Comparison of ENCODE assay signal across 13 mouse cellular contexts in the genomic region with DNA sequence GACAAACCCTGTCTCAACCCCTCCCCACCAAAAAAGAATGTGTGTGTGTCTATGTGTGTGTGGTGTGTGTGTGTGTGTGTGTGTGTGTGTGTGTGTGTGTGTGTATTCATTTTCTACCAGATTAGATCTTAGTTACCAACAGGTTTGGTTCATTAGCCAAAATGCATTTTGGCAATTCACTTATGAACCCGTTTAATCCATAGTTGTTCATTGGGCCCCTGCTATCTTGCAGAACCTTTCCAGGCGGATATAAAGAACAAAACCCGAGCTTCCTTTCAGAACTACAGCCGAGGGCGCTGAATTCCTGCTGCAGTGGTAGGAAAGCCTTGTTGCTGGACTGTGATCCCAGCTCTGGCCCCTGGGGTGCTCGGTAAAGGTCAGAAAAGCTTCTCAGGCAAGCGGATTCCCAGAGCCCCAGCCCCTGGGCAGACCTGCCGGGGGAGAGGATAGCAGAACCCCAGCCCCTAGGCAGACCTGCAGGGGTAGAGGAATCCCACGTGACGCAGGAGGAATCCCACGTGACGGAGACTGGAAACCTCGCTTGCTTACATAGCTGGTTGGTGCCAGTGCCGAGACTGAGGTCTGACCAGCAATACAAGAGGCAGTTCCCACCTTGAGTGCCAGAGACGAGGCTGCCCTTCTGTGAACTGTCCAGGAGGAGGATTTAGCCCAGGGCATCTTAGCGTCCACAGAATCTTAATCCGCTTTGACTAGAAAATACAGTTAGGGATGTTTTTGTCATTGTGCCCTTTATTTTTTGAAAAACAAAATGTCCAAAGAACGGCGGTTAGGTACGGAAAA. TPM values are rescaled to one million over a fixed set of nuclear protein-coding genes. Genes with fewer than 3 reads are reported as not detected.
DNase-seq lines count a peak whose midpoint lies in the region; ATAC-seq and TF ChIP-seq lines count a peak whose summit lies in the region.
"Had no signal": no experiment of that assay in that cellular context is flagged by ENCODE, and none has a peak within 500 bp of the region (broad histone marks: within the 10 kb centered on the region; RNA-seq: fewer than 3 reads in every experiment).

No protein-coding gene starts in this region.

- no peak for DNase-seq in kidney, adult 2 months
- no peak for DNase-seq in kidney, adult 8-10 months
- DNase-seq in heart, postnatal 14 days: peak; percentile 10 to 16
- peak; percentile 38 for DNase-seq in retina, postnatal 1 day
- DNase-seq in layer of hippocampus, postnatal 25 days (ENCODE audit: extremely low spot score in 1 of 2, low spot score in 1 of 2): no peak
- DNase-seq in lung, postnatal 36 days: no peak
- DNase-seq in gastrocnemius, postnatal 36 days: no peak
- DNase-seq: cerebellum, adult 11 months had no signal

- H3K27ac ChIP-seq in kidney, adult 2 months (ENCODE audit: insufficient read depth, low read depth, low read length): peak overlapping the region; percentile 19
- no peak overlapping the region for H3K27ac ChIP-seq in forebrain, embryonic 13.5 days
- H3K27ac ChIP-seq: limb, embryonic 15.5 days; stomach, postnatal 0 days had no signal

- H3K4me2 ChIP-seq in forebrain, embryonic 13.5 days: peak overlapping the region; percentile 32
- H3K4me2 ChIP-seq: limb, embryonic 15.5 days had no signal

- TF ChIP-seq POLR2A in kidney, adult 2 months (IDR thresholded peaks at IDR 0.05; ENCODE audit: low read depth, low read length): no peak

- H3K36me3 ChIP-seq in kidney, adult 2 months (ENCODE audit: control insufficient read depth, insufficient read depth, low read length): no peaks in the 10 kb centered on the region
- H3K36me3 ChIP-seq in forebrain, embryonic 13.5 days (ENCODE audit: poor library complexity, severe bottlenecking): no peaks in the 10 kb centered on the region
- H3K36me3 ChIP-seq: limb, embryonic 15.5 days had no signal

- H3K27me3 ChIP-seq in kidney, adult 2 months (replicated peaks; ENCODE audit: control insufficient read depth, insufficient read depth, low read length): no peaks in the 10 kb centered on the region
- H3K27me3 ChIP-seq in forebrain, embryonic 13.5 days: 0 out of 2 replicates have a peak, but pooled peaks cover 3% of the 10 kb centered on the region
- H3K27me3 ChIP-seq: limb, embryonic 15.5 days had no signal

- WGBS in kidney, adult 2 months: 77% methylated on average over 20 of the region's 20 CpGs
- 47% methylated on average over 20 of the region's 20 CpGs for WGBS in forebrain, embryonic 13.5 days

- no peak for TF ChIP-seq CTCF in kidney, adult 2 months (conservative IDR thresholded peaks at IDR 0.05; ENCODE audit: insufficient read depth, insufficient read length, low read depth, low read length)

- intact Hi-C loops in heart, postnatal 14 days (cut with DNase I): no loop called here
- intact Hi-C loops in gastrocnemius, postnatal 36 days (cut with DNase I): no loop called here

- 0 out of 2 replicates have a peak, but pooled peaks cover 2% of the 10 kb centered on the region for H3K4me1 ChIP-seq in kidney, adult 2 months (ENCODE audit: control insufficient read depth, insufficient read depth, low read length)
- peaks cover 6% of the 10 kb centered on the region; the same call in 1 of the 2 replicates for H3K4me1 ChIP-seq in forebrain, embryonic 13.5 days

- no peaks in the 10 kb centered on the region for H3K9me3 ChIP-seq in forebrain, embryonic 13.5 days (replicated peaks)
- H3K9me3 ChIP-seq: limb, embryonic 15.5 days had no signal

- no peak for ATAC-seq in forebrain, embryonic 13.5 days
- ATAC-seq: CD4-positive, CD25-positive, alpha-beta regulatory T cell, adult 4 months had no signal

- no peak overlapping the region for H3K4me3 ChIP-seq in kidney, adult 2 months (ENCODE audit: insufficient read depth, low read depth, low read length)
- no peak overlapping the region for H3K4me3 ChIP-seq in forebrain, embryonic 13.5 days
- H3K4me3 ChIP-seq: limb, embryonic 15.5 days; megakaryocyte, embryonic 14.5 days had no signal

- no peak overlapping the region for H3K9ac ChIP-seq in forebrain, embryonic 13.5 days
- H3K9ac ChIP-seq: limb, embryonic 15.5 days had no signal

RNA-seq across cellular contexts. Expression of gene Cpm, which starts 12.3 kb away (rescaled TPM):
- 36.7 and 37.2 TPM in 2 replicates for polyA plus RNA-seq in kidney, adult 2 months (2012; rRNA removed)
- polyA plus RNA-seq in forebrain, embryonic 13.5 days (2015; fragmentation: Nextera tagmentation; extraction: Ambion mirVana): 4.3 and 4.7 TPM in 2 replicates
- 1 to 10 TPM; 5.1 to 5.3 TPM for total RNA-seq in heart, postnatal 14 days (2021)
- total RNA-seq in layer of hippocampus, postnatal 25 days (2021): 10 to 100 TPM in 1 of 2 experiments, 1 to 10 TPM in 1; 8.5 to 11.4 TPM
- total RNA-seq in gastrocnemius, postnatal 36 days (2021): 1 to 10 TPM; 2.6 to 2.7 TPM

Comparison
In these comparisons a context has a peak if more than half of its experiments do, and no peak if none do; other contexts are left out.
1. DNase-seq: peak in heart, postnatal 14 days (2 of 2) and retina, postnatal 1 day (single experiment); none in kidney, adult 2 months (single experiment), kidney, adult 8-10 months (0 of 2), layer of hippocampus, postnatal 25 days (0 of 2), lung, postnatal 36 days (single experiment) and gastrocnemius, postnatal 36 days (0 of 2).